Mouse (Mus musculus): ENCODE data around the gene Fzr1. TPM values are rescaled to one million over a fixed set of nuclear protein-coding genes. Genes with fewer than 3 reads are reported as not detected.
A peak's percentile ranks its signal among the peaks of the same experiment; 100 is the strongest.

The Fzr1 gene
- polyA plus RNA-seq, 1 experiment from 2014 or later, result 132 TPM

GRCm38 (mm10) chr10:81412586-81413309, 34.4 kb upstream of the Fzr1 start:
- ATAC-seq (replicated peaks; ENCODE audit: low FRiP score), result no peak
- H3K4me3 ChIP-seq (ENCODE audit: low read depth, low read length), result no peak overlapping the region

GRCm38 (mm10) chr10:81411471-81412400, 33.4 kb upstream of the Fzr1 start:
- no peak overlapping the region for H3K4me2 ChIP-seq (ENCODE audit: low read depth, low read length, severe bottlenecking)
- ATAC-seq (replicated peaks; ENCODE audit: low FRiP score) (no peak), DNase-seq (ENCODE audit: low spot score) (no peak)
- peak overlapping the region; percentile 6; the same call in 1 of the 2 replicates for H3K27ac ChIP-seq (ENCODE audit: low read depth, low read length)
- H3K27me3 ChIP-seq (ENCODE audit: control insufficient read depth, insufficient read depth, low read length), result peaks cover 19% of the 10 kb centered on the region
- H3K4me1 ChIP-seq (replicated peaks; ENCODE audit: control insufficient read depth, insufficient read depth, low read length), result peaks cover 35% of the 10 kb centered on the region
- no peak overlapping the region for H3K4me3 ChIP-seq (ENCODE audit: low read depth, low read length)
- 81% methylated on average over 18 of the region's 18 CpGs for WGBS
- H3K36me3 ChIP-seq (ENCODE audit: control insufficient read depth, insufficient read depth, low read length), result no peaks in the 10 kb centered on the region
- H3K9ac ChIP-seq (ENCODE audit: low read length), result no peak overlapping the region; the same call in 1 of the 2 replicates
- H3K9me3 ChIP-seq (ENCODE audit: control insufficient read depth, low read length), result no peaks in the 10 kb centered on the region

More at GRCm38 (mm10) chr10:81412586-81413309, 34.4 kb upstream of the Fzr1 start:
- Histone ChIP-seq H3K9ac (ENCODE audit: low read length) (no peak overlapping the region), H3K27ac (ENCODE audit: low read depth, low read length) (no peak overlapping the region), H3K4me2 (ENCODE audit: low read depth, low read length, severe bottlenecking) (no peak overlapping the region), H3K4me1 (replicated peaks; ENCODE audit: control insufficient read depth, insufficient read depth, low read length) (peaks cover 42% of the 10 kb centered on the region), H3K27me3 (ENCODE audit: control insufficient read depth, insufficient read depth, low read length) (peaks cover 9% of the 10 kb centered on the region), H3K36me3 (ENCODE audit: control insufficient read depth, insufficient read depth, low read length) (no peaks in the 10 kb centered on the region), H3K9me3 (ENCODE audit: control insufficient read depth, low read length) (no peaks in the 10 kb centered on the region)
- no peak for DNase-seq (ENCODE audit: low spot score)
- WGBS, result 80% methylated on average over 16 of the region's 16 CpGs

DNA sequence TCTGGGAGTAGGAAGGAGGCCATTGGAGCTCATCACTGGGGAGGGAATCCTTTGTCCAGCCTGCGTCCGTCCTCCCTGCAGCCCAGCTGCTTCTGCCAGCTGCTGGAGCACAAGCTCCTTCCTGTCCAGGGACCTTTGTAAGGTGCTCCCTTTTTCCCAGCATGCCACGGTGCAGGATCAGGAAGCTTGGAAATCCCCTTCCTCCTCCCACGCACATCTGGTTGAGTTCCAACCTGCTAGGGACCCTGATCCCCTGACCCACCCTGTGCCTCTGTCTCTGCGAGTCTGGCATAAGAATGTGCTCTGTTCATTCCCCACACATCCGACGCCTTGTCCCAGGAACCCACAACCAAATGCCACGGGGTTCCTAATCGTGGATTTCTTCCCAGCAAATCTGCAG, 32.7 kb upstream of the Fzr1 start:
- peaks cover 25% of the 10 kb centered on the region for H3K27me3 ChIP-seq (ENCODE audit: control insufficient read depth, insufficient read depth, low read length)
- H3K9me3 ChIP-seq (ENCODE audit: control insufficient read depth, low read length), result no peaks in the 10 kb centered on the region
- no peak overlapping the region for H3K4me2 ChIP-seq (ENCODE audit: low read depth, low read length, severe bottlenecking)
- H3K4me3 ChIP-seq (ENCODE audit: low read depth, low read length), result no peak overlapping the region
- H3K4me1 ChIP-seq (replicated peaks; ENCODE audit: control insufficient read depth, insufficient read depth, low read length), result peaks cover 31% of the 10 kb centered on the region
- DNase-seq (ENCODE audit: low spot score) (no peak), ATAC-seq (replicated peaks; ENCODE audit: low FRiP score) (no peak)
- H3K9ac ChIP-seq (ENCODE audit: low read length), result no peak overlapping the region
- H3K36me3 ChIP-seq (ENCODE audit: control insufficient read depth, insufficient read depth, low read length), result no peaks in the 10 kb centered on the region
- 83% methylated on average over 9 of the region's 9 CpGs for WGBS
- no peak overlapping the region for H3K27ac ChIP-seq (ENCODE audit: low read depth, low read length)

- Histone ChIP-seq H3K4me2 (ENCODE audit: low read depth, low read length, severe bottlenecking) (no peak overlapping the region), H3K4me3 (ENCODE audit: low read depth, low read length) (no peak overlapping the region), H3K9me3 (ENCODE audit: control insufficient read depth, low read length) (no peaks in the 10 kb centered on the region), H3K36me3 (ENCODE audit: control insufficient read depth, insufficient read depth, low read length) (no peaks in the 10 kb centered on the region; the same call in 1 of the 2 replicates), H3K27me3 (ENCODE audit: control insufficient read depth, insufficient read depth, low read length) (peaks cover 25% of the 10 kb centered on the region), H3K9ac (ENCODE audit: low read length) (no peak overlapping the region), H3K27ac (ENCODE audit: low read depth, low read length) (no peak overlapping the region), H3K4me1 (replicated peaks; ENCODE audit: control insufficient read depth, insufficient read depth, low read length) (peaks cover 31% of the 10 kb centered on the region)
- DNase-seq (ENCODE audit: low spot score) (no peak), ATAC-seq (replicated peaks; ENCODE audit: low FRiP score) (no peak)
- 75% methylated on average over 4 of the region's 4 CpGs for WGBS
These were observed 32.0 kb upstream of the Fzr1 start for GRCm38 (mm10) chr10:81410350-81410749.

DNA sequence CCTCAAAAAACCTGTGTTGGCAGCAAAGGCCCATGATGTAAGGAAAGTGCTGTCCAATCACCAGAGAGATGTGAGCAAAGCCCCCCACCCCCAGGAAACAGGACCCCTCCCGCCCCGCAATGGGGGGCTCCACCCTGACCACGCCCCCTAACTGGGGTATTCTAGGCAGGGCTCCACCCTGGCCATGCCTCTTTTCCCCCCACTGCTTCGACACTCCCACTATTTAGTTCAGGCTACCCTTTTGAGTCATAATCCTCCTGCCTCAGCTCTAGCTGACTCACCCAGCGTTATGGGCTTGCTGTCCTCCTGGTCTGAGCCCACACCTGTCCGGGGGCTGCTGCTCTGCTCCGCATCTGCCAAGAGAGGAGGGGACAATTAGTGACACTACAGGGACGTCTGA, 31.0 kb upstream of the Fzr1 start:
- DNase-seq (ENCODE audit: low spot score), result no peak
- peaks cover 32% of the 10 kb centered on the region for H3K27me3 ChIP-seq (ENCODE audit: control insufficient read depth, insufficient read depth, low read length)
- peak overlapping the region; percentile 8; the same call in 1 of the 2 replicates for H3K9ac ChIP-seq (ENCODE audit: low read length)
- H3K4me3 ChIP-seq (ENCODE audit: low read depth, low read length), result no peak overlapping the region
- WGBS, result 16% methylated on average over 8 of the region's 8 CpGs
- H3K27ac ChIP-seq (ENCODE audit: low read depth, low read length), result no peak overlapping the region
- no peaks in the 10 kb centered on the region for H3K9me3 ChIP-seq (ENCODE audit: control insufficient read depth, low read length)
- peaks cover 23% of the 10 kb centered on the region for H3K4me1 ChIP-seq (replicated peaks; ENCODE audit: control insufficient read depth, insufficient read depth, low read length)
- no peak for ATAC-seq (replicated peaks; ENCODE audit: low FRiP score)
- no peak overlapping the region for H3K4me2 ChIP-seq (ENCODE audit: low read depth, low read length, severe bottlenecking)
- no peaks in the 10 kb centered on the region; the same call in 1 of the 2 replicates for H3K36me3 ChIP-seq (ENCODE audit: control insufficient read depth, insufficient read depth, low read length)

DNA sequence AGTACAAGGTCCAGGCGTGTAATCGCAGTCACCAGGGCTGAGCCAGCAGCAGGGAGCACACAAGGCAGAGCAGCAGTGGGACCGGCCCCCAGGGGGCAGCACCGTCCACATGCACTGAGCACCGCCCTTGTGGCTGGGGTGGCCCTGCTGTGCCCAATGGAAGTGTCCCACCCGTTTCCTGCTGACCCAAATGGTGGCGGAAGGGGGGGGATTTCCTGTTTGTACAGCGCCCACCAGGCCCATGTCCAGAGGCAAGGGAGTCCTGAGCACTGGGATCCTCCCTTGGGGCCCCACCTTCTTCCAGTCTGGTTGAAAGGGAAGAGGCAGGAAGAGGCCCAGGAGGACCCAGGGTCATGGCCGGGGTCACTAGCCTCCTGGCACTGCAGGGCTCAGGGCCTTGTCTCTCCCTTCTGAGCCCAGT, 30.6 kb upstream of the Fzr1 start:
- ATAC-seq (replicated peaks; ENCODE audit: low FRiP score), result peak; percentile 42
- no peak overlapping the region for H3K4me3 ChIP-seq (ENCODE audit: low read depth, low read length)
- H3K4me2 ChIP-seq (ENCODE audit: low read depth, low read length, severe bottlenecking), result no peak overlapping the region
- H3K27ac ChIP-seq (ENCODE audit: low read depth, low read length), result no peak overlapping the region
- H3K4me1 ChIP-seq (replicated peaks; ENCODE audit: control insufficient read depth, insufficient read depth, low read length), result peaks cover 19% of the 10 kb centered on the region
- H3K9ac ChIP-seq (ENCODE audit: low read length), result no peak overlapping the region
- WGBS, result 19% methylated on average over 9 of the region's 9 CpGs
- H3K27me3 ChIP-seq (ENCODE audit: control insufficient read depth, insufficient read depth, low read length), result peaks cover 35% of the 10 kb centered on the region
- DNase-seq (ENCODE audit: low spot score), result peak; percentile 88
- H3K9me3 ChIP-seq (ENCODE audit: control insufficient read depth, low read length), result no peaks in the 10 kb centered on the region
- no peaks in the 10 kb centered on the region; the same call in 1 of the 2 replicates for H3K36me3 ChIP-seq (ENCODE audit: control insufficient read depth, insufficient read depth, low read length)

DNA sequence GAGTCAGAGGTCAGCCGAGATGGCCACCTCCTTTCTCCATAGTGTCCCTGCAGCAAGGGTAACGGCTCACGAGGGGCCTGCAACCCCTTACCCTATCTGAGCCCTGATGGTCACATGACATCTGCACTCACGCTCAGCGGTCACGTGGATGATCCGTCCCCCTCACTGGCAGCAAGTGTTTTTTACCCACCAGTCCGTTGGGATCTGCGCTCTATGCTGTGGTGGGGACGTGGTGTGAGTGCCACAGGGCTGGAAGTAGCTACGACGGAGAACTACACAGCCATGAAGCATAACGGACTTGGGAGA, 30.1 kb upstream of the Fzr1 start:
- Histone ChIP-seq H3K4me2 (ENCODE audit: low read depth, low read length, severe bottlenecking) (no peak overlapping the region), H3K27ac (ENCODE audit: low read depth, low read length) (no peak overlapping the region), H3K4me3 (ENCODE audit: low read depth, low read length) (no peak overlapping the region), H3K36me3 (ENCODE audit: control insufficient read depth, insufficient read depth, low read length) (no peaks in the 10 kb centered on the region; the same call in 1 of the 2 replicates), H3K4me1 (replicated peaks; ENCODE audit: control insufficient read depth, insufficient read depth, low read length) (peaks cover 16% of the 10 kb centered on the region), H3K9me3 (ENCODE audit: control insufficient read depth, low read length) (no peaks in the 10 kb centered on the region), H3K27me3 (ENCODE audit: control insufficient read depth, insufficient read depth, low read length) (peaks cover 35% of the 10 kb centered on the region), H3K9ac (ENCODE audit: low read length) (no peak overlapping the region)
- DNase-seq (ENCODE audit: low spot score) (no peak), ATAC-seq (replicated peaks; ENCODE audit: low FRiP score) (no peak)
- WGBS, result 43% methylated on average over 13 of the region's 13 CpGs

DNA sequence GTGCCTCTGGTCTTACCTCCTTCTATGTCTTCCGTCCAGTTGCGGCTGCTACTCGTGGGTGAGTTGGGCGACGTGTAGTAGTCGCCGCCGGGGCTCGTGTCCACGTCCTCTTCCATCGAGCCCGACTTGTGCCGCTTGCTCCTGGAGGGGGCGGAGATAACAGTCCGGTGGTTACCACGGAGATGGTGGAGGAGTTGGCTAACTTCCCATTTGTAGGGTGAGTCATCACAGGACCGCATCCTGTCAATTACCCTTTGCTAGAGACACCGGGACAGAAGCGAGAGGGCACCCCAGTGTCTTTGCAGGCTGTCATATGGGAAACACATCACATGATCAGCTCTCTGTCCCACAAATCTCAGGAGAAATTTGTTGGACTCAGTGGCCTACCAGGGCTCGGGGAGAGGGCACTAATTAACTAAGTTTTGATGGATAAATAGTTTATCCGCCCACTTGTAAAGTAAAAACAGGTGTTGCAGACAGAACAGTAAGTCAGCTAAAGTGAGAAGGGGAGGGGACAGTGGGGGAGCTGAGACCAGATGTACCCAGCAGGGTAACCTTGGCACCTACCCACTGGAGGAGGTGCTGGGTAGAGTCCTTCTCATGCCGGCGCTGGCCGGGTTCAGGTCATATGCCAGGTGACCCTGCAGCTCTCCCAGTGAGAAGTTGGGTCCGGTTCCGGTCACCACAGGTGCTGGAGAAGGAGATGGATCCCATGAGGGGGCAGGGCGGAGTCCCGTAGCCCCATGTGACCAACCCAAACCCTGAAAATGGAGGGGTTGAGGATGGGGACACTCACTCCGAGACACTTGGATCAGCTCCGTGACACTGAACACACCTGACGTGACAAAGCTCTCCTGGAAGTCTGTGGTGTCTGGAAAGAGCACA, 29.5 kb upstream of the Fzr1 start:
- H3K27ac ChIP-seq (ENCODE audit: low read depth, low read length), result no peak overlapping the region
- WGBS, result 21% methylated on average over 31 of the region's 31 CpGs
- peaks cover 19% of the 10 kb centered on the region for H3K4me1 ChIP-seq (replicated peaks; ENCODE audit: control insufficient read depth, insufficient read depth, low read length)
- no peaks in the 10 kb centered on the region for H3K9me3 ChIP-seq (ENCODE audit: control insufficient read depth, low read length)
- peak overlapping the region; percentile 35; the same call in 1 of the 2 replicates for H3K9ac ChIP-seq (ENCODE audit: low read length)
- peak overlapping the region; percentile 11; the same call in 1 of the 2 replicates for H3K4me3 ChIP-seq (ENCODE audit: low read depth, low read length)
- H3K27me3 ChIP-seq (ENCODE audit: control insufficient read depth, insufficient read depth, low read length), result peaks cover 35% of the 10 kb centered on the region
- ATAC-seq (replicated peaks; ENCODE audit: low FRiP score) (no peak), DNase-seq (ENCODE audit: low spot score) (no peak)
- H3K4me2 ChIP-seq (ENCODE audit: low read depth, low read length, severe bottlenecking), result peak overlapping the region; percentile 27; the same call in 1 of the 2 replicates
- H3K36me3 ChIP-seq (ENCODE audit: control insufficient read depth, insufficient read depth, low read length), result no peaks in the 10 kb centered on the region; the same call in 1 of the 2 replicates

Data from forebrain, embryonic 11.5 days (tissue).